Mouse (Mus musculus) liver, postnatal 0 days (tissue): ENCODE data around the gene Trnau1ap. TPM values are rescaled to one million over a fixed set of nuclear protein-coding genes. Genes with fewer than 3 reads are reported as not detected.
A peak's percentile ranks its signal among the peaks of the same experiment; 100 is the strongest.
"Not testable (repeated sequence)": the region's sequence is repeated elsewhere in the genome, so short reads cannot be mapped to it uniquely, and the experiment has no call there.

ENCODE experiments used
- ATAC-seq: fragments of 200-750 bp; cut with Nextera tagmentation; 2 replicates; pipeline ENCODE4 v1.8.0; 2017; ENCODE audit warnings: mild to moderate bottlenecking, moderate library complexity
- DNase-seq: peaks from one replicate; pipeline ENCODE4 v3.0.0-alpha.2; 2016
- H3K27ac ChIP-seq: fragments of 300-500 bp; sonication (generic); 2 replicates; pipeline ENCODE4 v1.5.1; 2014; ENCODE audit warnings: antibody characterized with exemption, moderate library complexity, mild to moderate bottlenecking, low read depth
- H3K27me3 ChIP-seq: fragments of 300-500 bp; sonication (generic); 2 replicates; pipeline ENCODE4 v1.6.1; 2014; ENCODE audit warnings: low read length, control low read depth, mixed read lengths; ENCODE audit not compliant: insufficient read depth
- H3K36me3 ChIP-seq: fragments of 300-500 bp; sonication (generic); replicated peaks from 2 replicates; pipeline ENCODE4 v1.6.1; 2014; ENCODE audit warnings: mild to moderate bottlenecking, control low read depth, low read length, moderate library complexity, mixed read lengths; ENCODE audit not compliant: insufficient read depth
- H3K4me1 ChIP-seq: fragments of 300-500 bp; sonication (generic); 2 replicates; pipeline ENCODE4 v1.6.1; 2014; ENCODE audit warnings: antibody characterized with exemption, mild to moderate bottlenecking, control low read depth; ENCODE audit not compliant: insufficient read depth
- H3K4me2 ChIP-seq: fragments of 300-500 bp; sonication (generic); 2 replicates; pipeline ENCODE4 v1.6.1; 2014; ENCODE audit warnings: low read depth, mild to moderate bottlenecking, low read length, moderate library complexity, mixed read lengths
- H3K4me3 ChIP-seq: fragments of 300-500 bp; sonication (generic); 2 replicates; pipeline ENCODE4 v1.5.1; 2014; ENCODE audit warnings: low read depth, low read length
- H3K9ac ChIP-seq: fragments of 300-500 bp; sonication (generic); replicated peaks from 2 replicates; pipeline ENCODE4 v1.6.1; 2014; ENCODE audit warnings: mild to moderate bottlenecking, moderate library complexity
- H3K9me3 ChIP-seq: fragments of 300-500 bp; sonication (generic); 2 replicates; pipeline ENCODE4 v1.6.1; 2016; ENCODE audit warnings: mild to moderate bottlenecking, control low read depth, low read length, mixed read lengths
- CTCF ChIP-seq: sonication (generic); IDR thresholded peaks from 2 replicates; pipeline ENCODE4 v1.5.1; 2016; ENCODE audit warnings: antibody characterized with exemption, low read depth
- EP300 ChIP-seq: IDR thresholded peaks from 2 replicates; pipeline ENCODE4 v1.6.1; 2016; ENCODE audit warnings: antibody characterized with exemption, low read depth, mild to moderate bottlenecking
- WGBS: fragments of 180-500 bp; shearing (Covaris S2); extraction: QIAGEN DNeasy Blood & Tissue Kit; methylation state at CpG from one replicate; pipeline ENCODE4 v1.1.7; 2014; ENCODE audit not compliant: insufficient replicate concordance; 5-methylcytosine and 5-hydroxymethylcytosine counted together
- polyA plus RNA-seq: library from polyadenylated mRNA; unstranded; fragments of >200 nt; fragmentation: Nextera tagmentation; extraction: Ambion mirVana; gene quantifications from 2 replicates; pipeline ENCODE4 v1.2.1, GENCODE M21; 2015

Gene Trnau1ap
- polyA plus RNA-seq, 1 experiment from 2014 or later, result 30.4 TPM

- 95% methylated on average over 1 of the region's 1 CpGs for WGBS
Observed at GRCm38 (mm10) chr4:132299849-132300248, 29.5 kb downstream of the Trnau1ap start.

GRCm38 (mm10) chr4:132295696-132296390, 33.5 kb downstream of the Trnau1ap start:
- DNase-seq, result peak; percentile 43
- H3K27ac ChIP-seq, result no peak overlapping the region

More at GRCm38 (mm10) chr4:132299849-132300248, 29.5 kb downstream of the Trnau1ap start:
- Histone ChIP-seq H3K27me3 (no peaks in the 10 kb centered on the region), H3K9me3 (no peaks in the 10 kb centered on the region), H3K4me2 (no peak overlapping the region), H3K4me1 (peaks cover 4% of the 10 kb centered on the region; the same call in 1 of the 2 replicates), H3K27ac (no peak overlapping the region), H3K9ac (no peak overlapping the region), H3K36me3 (no peaks in the 10 kb centered on the region), H3K4me3 (no peak overlapping the region)
- no peak for ATAC-seq
- TF ChIP-seq EP300 (no peak), CTCF (no peak)
- DNase-seq, result no peak

GRCm38 (mm10) chr4:132293682-132294240, 35.6 kb downstream of the Trnau1ap start:
- Histone ChIP-seq H3K4me3 (no peak overlapping the region), H3K9ac (no peak overlapping the region; the same call in 1 of the 2 replicates), H3K27me3 (no peaks in the 10 kb centered on the region), H3K4me2 (no peak overlapping the region), H3K27ac (no peak overlapping the region), H3K36me3 (peaks cover 22% of the 10 kb centered on the region), H3K4me1 (no peaks in the 10 kb centered on the region), H3K9me3 (peaks cover 4% of the 10 kb centered on the region; the same call in 1 of the 2 replicates)
- TF ChIP-seq EP300 (no peak), CTCF (no peak)
- no peak for ATAC-seq
- DNase-seq, result no peak
- 77% methylated on average over 7 of the region's 7 CpGs for WGBS

More at GRCm38 (mm10) chr4:132295696-132296390, 33.5 kb downstream of the Trnau1ap start:
- Histone ChIP-seq H3K4me2 (no peak overlapping the region), H3K4me3 (no peak overlapping the region), H3K4me1 (no peaks in the 10 kb centered on the region), H3K27me3 (no peaks in the 10 kb centered on the region), H3K36me3 (peaks cover 17% of the 10 kb centered on the region), H3K9ac (no peak overlapping the region), H3K9me3 (peaks cover 4% of the 10 kb centered on the region; the same call in 1 of the 2 replicates)
- 48% methylated on average over 8 of the region's 8 CpGs for WGBS
- TF ChIP-seq EP300 (no peak), CTCF (peak; percentile 54)
- 0 out of 2 replicates have a peak, but pooled peaks have one; percentile 27 for ATAC-seq

GRCm38 (mm10) chr4:132292988-132293387, 36.4 kb downstream of the Trnau1ap start:
- DNase-seq, result no peak
- Histone ChIP-seq H3K27ac (no peak overlapping the region), H3K27me3 (no peaks in the 10 kb centered on the region), H3K4me1 (no peaks in the 10 kb centered on the region), H3K9me3 (peaks cover 4% of the 10 kb centered on the region; the same call in 1 of the 2 replicates), H3K4me3 (no peak overlapping the region), H3K4me2 (no peak overlapping the region), H3K9ac (no peak overlapping the region), H3K36me3 (peaks cover 22% of the 10 kb centered on the region)
- WGBS, result 59% methylated on average over 4 of the region's 4 CpGs
- ATAC-seq, result no peak
- TF ChIP-seq EP300, result no peak
- peak; percentile 59 for TF ChIP-seq CTCF

GRCm38 (mm10) chr4:132291624-132292335, 37.6 kb downstream of the Trnau1ap start:
- H3K9me3 ChIP-seq, result peaks cover 4% of the 10 kb centered on the region; the same call in 1 of the 2 replicates
- H3K9ac ChIP-seq, result no peak overlapping the region
- ATAC-seq (no peak), DNase-seq (no peak)
- peaks cover 22% of the 10 kb centered on the region for H3K36me3 ChIP-seq
- no peak overlapping the region for H3K4me2 ChIP-seq
- no peak overlapping the region for H3K27ac ChIP-seq
- no peaks in the 10 kb centered on the region for H3K27me3 ChIP-seq
- no peak overlapping the region for H3K4me3 ChIP-seq
- WGBS, result 88% methylated on average over 12 of the region's 12 CpGs
- H3K4me1 ChIP-seq, result no peaks in the 10 kb centered on the region
- TF ChIP-seq CTCF, result peak; percentile 43
- no peak for TF ChIP-seq EP300

- H3K27me3 ChIP-seq, result no peaks in the 10 kb centered on the region
- H3K4me1 ChIP-seq, result no peaks in the 10 kb centered on the region
- WGBS, result 93% methylated on average over 4 of the region's 4 CpGs
- TF ChIP-seq EP300 (no peak), CTCF (no peak)
- no peak for ATAC-seq
- no peak overlapping the region for H3K4me2 ChIP-seq
- no peak for DNase-seq
- no peak overlapping the region for H3K9ac ChIP-seq
- peaks cover 4% of the 10 kb centered on the region; the same call in 1 of the 2 replicates for H3K9me3 ChIP-seq
- H3K36me3 ChIP-seq, result peaks cover 22% of the 10 kb centered on the region
- no peak overlapping the region for H3K4me3 ChIP-seq
- no peak overlapping the region for H3K27ac ChIP-seq
Observed at GRCm38 (mm10) chr4:132291056-132291455, 38.3 kb downstream of the Trnau1ap start.

- H3K4me1 ChIP-seq, H3K27ac ChIP-seq, H3K4me3 ChIP-seq, H3K27me3 ChIP-seq, H3K4me2 ChIP-seq, H3K9me3 ChIP-seq, ATAC-seq, H3K9ac ChIP-seq, DNase-seq: not testable (repeated sequence)
- H3K36me3 ChIP-seq, result peaks cover 37% of the 10 kb centered on the region
- 93% methylated on average over 3 of the region's 5 CpGs for WGBS
Observed at GRCm38 (mm10) chr4:132288840-132289239, 40.5 kb downstream of the Trnau1ap start.
